Mouse (Mus musculus) adrenal gland (tissue): ENCODE results near the gene Il18rap.
"Not testable (repeated sequence)": the region's sequence is repeated elsewhere in the genome, so short reads cannot be mapped to it uniquely, and the experiment has no call there.

Experiments used
- intact Hi-C: fragments of 180-260 bp; cut with DNase I; formaldehyde crosslinking; loops from one replicate; pipeline ENCODE4 v1.15.1; 2025

Il18rap gene

DNA sequence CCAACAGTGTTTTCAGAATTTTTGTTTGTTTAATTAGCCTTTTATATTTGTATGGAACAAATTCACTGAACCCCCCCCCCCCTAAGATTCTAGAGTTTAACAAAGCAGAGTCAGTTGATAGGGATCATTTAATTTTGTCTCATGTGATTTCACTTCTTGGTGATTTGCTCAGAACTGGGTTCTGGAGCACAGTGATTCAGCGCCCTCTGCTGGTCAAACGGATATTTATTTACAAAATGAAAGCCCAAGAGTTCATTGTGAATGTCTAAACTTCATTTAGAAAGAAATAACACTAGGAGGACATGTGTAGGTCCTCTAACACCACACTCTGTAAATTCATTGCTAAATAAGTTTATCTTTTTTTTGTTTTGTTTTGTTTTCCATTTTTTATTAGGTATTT, 29.5 kb downstream of the Il18rap start:
- intact Hi-C loops: loop anchor here (5.0 kb wide), 1 partner anchor 427 kb away; no protein-coding TSS in a partner anchor

DNA sequence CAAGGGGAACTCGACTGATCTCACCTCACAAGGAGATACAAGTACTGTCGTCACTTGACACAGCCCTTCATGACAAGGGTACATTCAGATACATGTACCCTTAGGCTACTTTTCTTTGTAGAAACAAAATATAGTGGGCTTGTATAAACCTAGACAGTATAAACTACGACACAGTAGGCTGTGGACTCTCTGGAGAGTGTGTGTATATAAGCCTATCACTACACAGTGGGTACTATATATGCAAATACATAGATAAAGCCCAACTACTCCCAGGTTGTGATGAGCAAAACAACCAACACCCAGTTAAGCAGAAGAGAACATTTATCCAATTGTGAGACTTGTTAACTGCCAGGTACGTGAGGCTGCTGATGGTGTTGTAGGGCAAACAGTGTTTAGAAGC, 31.5 kb downstream of the Il18rap start:
- intact Hi-C loops: no loop called here

DNA sequence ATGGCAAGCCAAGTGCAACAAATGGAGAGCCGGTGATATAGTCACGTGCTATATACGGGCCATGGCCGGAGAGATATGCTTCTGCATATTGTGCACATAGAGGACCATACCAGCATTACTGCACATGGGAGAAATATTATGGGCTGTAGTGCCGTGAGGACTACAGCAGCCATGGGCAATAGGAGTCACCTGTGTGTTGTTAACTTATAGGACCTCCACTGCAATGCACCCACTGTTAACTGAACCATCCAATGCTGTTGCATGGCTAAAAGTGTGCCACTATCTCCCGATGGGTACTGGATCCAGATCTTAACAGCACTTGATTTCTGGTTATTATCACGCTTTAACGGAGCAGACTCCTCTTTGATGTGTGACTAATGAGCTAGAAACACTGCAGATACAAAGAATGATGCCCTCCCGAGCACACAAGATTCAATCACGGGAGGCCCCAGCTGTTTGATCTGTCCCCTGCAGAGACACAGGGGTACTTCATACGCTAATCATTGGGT, 32.0 kb downstream of the Il18rap start:
- intact Hi-C loops: no loop called here

DNA sequence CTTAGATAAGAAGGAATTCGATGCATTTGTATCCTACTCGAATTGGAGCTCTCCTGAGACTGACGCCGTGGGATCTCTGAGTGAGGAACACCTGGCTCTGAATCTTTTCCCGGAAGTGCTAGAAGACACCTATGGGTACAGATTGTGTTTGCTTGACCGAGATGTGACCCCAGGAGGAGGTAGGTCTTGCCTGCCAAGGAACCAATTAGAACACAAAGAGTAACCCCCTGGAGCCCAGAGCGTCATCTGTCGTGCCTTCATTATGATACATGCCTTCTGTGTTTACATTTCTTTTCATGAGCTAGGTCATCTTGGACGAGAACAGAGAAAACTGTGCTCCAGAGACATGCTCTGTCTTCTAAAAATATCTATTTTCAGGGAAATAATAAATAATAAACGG, 32.6 kb downstream of the Il18rap start:
- intact Hi-C loops: no loop called here

DNA sequence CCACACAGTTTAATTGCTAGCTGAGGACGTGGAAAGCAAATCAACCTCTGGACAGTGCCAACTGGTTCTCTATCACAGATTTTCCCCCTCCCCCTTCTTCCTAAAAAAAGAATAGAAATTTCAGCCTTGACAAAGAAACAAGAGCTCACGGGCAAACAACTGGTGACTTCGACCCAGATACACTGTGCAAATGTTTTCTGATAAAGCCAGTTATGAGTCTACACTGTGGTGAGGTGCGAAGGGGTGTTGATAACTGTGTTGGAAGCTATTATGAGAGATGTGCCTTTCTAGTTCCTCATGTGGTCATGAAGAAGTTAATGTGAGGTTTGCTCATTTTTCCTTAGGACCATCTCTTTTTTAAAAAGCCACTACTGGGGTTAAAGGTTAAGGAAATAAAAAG, 54.2 kb downstream of the Il18rap start:
- intact Hi-C loops: no loop called here

DNA sequence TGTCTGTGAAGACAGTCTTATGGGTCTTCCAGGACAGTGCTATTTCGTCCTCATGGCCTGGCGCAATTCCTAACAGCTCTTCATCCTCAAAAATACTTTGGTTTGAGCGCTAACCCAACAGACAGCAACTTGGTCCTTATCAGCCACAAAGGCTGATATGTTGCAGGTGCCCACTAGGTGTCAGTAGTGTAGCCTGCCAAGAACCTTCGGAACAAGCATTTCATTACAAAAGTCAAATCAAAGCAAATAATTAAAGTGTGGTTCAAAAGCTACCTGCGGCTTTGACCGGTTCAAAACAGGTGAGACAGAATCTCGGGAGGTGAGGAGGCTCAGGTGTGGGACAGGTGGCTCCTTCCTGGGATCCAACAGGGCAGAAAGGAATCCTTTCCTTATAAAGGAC, 64.6 kb downstream of the Il18rap start, which contains the start of gene Slc9a4:
Slc9a4 (plus strand) TSS at position 298 of the 400 bp plus-strand sequence.
- intact Hi-C loops: loop anchor here (2.0 kb wide), 2 partner anchors 79 to 189 kb away; no protein-coding TSS in a partner anchor

DNA sequence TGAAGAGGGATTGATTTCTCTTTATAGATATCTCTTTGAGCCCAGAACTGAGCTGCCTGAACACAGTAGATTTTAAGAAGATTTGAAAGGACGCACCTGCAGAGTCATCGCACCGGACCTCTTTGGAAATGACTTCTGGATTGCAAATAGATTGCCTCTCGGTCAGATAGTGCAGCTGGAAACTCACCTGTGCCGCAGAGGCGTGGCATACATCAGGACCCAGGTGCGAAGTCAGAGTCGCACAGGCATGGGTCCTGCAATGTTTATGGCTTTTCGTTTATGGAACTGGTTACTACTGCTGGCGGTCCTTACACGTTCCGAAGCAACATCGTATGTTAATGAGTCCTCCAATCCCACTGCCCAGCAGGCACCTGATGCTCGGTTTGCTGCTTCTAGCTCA, 65.1 kb downstream of the Il18rap start:
- intact Hi-C loops: loop anchor here (2.0 kb wide), 1 partner anchor 79 kb away; no protein-coding TSS in a partner anchor

DNA sequence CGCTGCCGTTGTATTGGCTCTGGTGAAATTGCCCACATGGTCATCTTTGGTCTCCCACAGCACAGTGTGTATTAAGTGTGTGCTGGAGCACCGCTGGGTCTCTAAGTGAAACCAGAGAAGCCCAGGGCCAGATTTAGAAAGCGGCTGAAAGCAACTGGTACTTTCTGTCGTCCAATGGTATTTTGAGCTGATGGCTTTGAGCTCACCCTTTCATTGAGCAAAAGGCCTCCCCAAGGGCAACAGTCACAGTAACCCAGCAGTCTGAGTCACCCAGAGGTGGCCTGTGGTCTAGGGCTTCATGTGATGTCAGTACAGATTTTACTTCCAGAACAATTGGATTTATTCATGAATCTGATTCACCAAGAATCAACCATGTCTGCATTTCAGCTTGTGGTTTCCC, 71.6 kb downstream of the Il18rap start:
- intact Hi-C loops: no loop called here

DNA sequence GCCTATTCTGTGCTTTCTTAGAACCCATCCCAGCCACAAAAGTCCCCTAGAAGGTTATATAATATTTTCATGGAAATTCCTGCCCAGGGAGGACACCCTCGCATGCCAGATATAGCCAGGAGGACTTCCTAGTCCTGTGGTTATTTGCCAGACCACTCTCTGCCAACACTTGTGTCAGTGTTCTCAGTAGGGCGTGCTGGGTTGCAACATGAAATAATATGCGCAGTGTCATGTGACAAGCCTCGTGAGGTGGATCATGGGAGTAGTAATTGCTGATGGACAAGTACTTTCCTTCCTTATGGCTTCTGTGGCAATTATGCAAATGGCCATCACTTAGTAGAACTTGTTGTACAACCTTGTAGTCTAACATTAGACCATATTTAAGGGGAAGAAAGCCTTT, 75.8 kb downstream of the Il18rap start:
- intact Hi-C loops: no loop called here

DNA sequence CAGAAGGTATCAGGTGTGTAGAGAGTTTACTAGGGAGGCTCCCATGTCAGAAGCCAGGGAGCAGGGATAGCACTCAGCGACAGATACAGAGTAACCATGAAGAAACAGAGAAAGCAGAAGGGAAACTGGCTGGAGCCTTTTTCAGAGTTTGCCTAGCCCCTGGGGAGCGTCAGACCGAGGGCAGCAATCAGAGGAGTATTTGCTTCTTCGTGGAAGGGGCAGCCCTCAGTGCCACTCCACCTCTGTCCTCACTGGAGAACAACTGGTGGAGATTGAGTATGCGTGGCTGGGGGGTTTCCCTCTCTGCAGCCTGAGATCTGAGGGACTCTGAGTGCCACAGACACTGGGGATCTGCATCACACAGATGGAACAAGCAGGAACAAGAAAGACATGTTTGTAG, 82.7 kb downstream of the Il18rap start:
- intact Hi-C loops: no loop called here

DNA sequence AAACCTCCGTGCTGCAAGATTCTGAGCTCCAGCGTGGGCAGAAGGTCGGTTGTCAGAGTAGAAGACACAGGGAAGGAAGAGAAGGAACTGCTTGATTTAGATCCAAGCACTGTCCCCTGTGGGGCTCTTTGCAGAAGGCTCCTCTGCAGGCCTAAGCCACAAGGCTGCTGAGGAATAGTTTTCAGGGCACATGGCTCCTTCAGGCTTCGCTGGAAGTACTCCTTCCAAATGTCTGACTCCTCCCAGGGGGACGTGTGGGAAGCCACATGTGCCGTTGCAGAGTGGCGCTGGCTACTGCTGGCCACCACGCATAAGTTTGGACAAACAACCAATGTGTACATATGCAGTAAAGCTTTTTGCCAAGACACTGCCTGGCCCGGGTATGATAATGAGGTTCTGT, 84.5 kb downstream of the Il18rap start:
- intact Hi-C loops: not testable (repeated sequence)

DNA sequence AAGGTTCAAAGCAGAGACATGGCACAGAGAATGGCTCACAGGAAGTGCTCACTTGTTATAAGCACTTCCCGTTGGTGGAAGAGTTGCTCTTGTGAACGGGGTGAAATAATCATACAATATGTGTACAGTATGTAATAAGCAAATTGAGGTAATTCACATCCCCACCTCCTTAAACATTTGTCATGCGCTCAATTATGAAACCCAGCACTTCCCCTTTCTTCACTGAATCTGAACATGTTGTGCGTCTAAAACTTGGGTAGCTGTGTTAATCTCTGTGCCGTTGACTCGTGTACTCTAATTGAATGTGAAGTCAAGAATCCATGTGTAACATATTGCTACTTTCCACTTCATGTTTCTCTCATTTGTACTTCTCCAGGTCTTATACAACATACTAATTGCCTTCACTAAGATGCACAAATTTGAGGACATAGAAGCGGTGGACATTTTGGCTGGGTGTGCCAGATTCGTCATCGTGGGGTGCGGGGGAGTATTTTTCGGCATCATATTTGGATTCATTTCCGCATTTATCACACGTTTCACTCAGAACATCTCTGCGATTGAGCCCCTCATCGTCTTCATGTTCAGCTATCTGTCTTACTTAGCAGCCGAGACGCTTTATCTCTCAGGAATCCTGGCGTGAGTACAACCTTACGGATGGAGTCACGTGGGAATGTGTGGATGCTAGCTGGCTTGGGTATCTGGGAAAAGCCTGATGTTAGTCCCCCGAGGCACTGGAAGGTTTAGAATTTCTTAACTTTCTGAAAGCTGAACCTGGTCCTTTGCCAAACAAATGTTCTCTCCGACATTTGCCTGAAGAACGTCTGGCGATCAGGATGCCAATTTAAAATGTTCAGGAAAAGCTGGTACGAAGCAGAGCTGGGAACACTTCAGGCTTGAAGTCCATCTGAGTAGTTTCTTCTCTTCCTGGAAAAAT, 85.5 kb downstream of the Il18rap start:
- intact Hi-C loops: no loop called here
